Mouse (Mus musculus) hindbrain, embryonic 10.5 days (tissue): ENCODE data around the gene Tjp3. TPM values are rescaled to one million over a fixed set of nuclear protein-coding genes. Genes with fewer than 3 reads are reported as not detected.

Experiments
- DNase-seq: peaks from one replicate; pipeline ENCODE4 v3.0.0-alpha.2; 2017; ENCODE audit warnings: low spot score
- H3K27ac ChIP-seq: fragments of 300-500 bp; sonication (generic); 2 replicates; pipeline ENCODE4 v1.5.1; 2016; ENCODE audit warnings: mild to moderate bottlenecking, moderate library complexity
- H3K27me3 ChIP-seq: fragments of 300-500 bp; sonication (generic); 2 replicates; pipeline ENCODE4 v1.6.1; 2016; ENCODE audit warnings: mild to moderate bottlenecking; ENCODE audit not compliant: poor library complexity, insufficient read depth, severe bottlenecking
- H3K36me3 ChIP-seq: fragments of 300-500 bp; sonication (generic); 2 replicates; pipeline ENCODE4 v1.6.1; 2016; ENCODE audit warnings: mild to moderate bottlenecking, moderate library complexity
- H3K4me1 ChIP-seq: fragments of 300-500 bp; sonication (generic); replicated peaks from 2 replicates; pipeline ENCODE4 v1.6.1; 2016; ENCODE audit warnings: mild to moderate bottlenecking
- H3K4me3 ChIP-seq: fragments of 300-500 bp; sonication (generic); 2 replicates; pipeline ENCODE4 v1.5.1; 2016; ENCODE audit warnings: mild to moderate bottlenecking, moderate library complexity
- H3K9me3 ChIP-seq: fragments of 300-500 bp; sonication (generic); 2 replicates; pipeline ENCODE4 v1.6.1; 2016; ENCODE audit warnings: mild to moderate bottlenecking, moderate library complexity
- WGBS: fragments of 180-500 bp; shearing (Covaris S2); methylation state at CpG from one replicate; pipeline ENCODE4 v1.1.7; 2016; 5-methylcytosine and 5-hydroxymethylcytosine counted together
- polyA plus RNA-seq: library from polyadenylated mRNA; unstranded; fragments of >200 nt; fragmentation: Nextera tagmentation; extraction: Ambion mirVana; gene quantifications from 2 replicates; pipeline ENCODE4 v1.2.1, GENCODE M21; 2016

Tjp3 gene
- polyA plus RNA-seq, result 7.0 and 9.0 TPM in 2 replicates

DNA sequence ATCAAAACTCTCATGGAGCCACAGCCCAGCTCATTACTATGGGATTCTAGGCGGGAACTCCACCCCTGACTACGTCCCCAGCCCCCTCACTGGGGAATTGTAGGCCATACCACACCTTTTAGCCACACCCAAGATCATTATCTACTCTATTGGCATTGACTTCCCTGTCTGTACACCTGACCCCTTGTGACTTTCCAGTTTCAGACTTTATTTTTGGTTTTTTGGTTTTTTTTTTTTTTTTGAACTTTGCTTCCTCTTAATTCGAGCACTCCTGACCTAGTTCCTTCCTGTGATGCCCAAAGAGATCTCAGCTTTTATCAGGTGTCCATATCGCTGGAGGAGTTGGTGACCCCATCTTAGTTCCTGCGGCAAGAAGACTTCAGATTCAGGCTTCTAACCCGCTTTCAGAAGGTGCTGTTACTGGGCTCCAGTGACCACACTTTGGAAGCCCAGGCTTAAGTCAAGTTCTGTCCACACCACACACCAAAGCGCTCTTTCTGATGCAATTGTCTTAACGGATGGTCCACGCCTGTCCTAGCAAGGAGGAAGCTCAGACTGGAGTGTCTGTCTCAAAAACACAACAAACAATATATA lies at the start of gene Tjp3:
Gene Tjp3, minus strand, starts transcription at position 71 of the 594 bp plus-strand sequence.
- Histone ChIP-seq H3K36me3 (0 out of 2 replicates have a peak, but pooled peaks cover 12% of the 10 kb centered on the region), H3K4me1 (peaks cover 36% of the 10 kb centered on the region), H3K9me3 (no peaks in the 10 kb centered on the region), H3K27ac (peak within 1 kb of the TSS; percentile 95), H3K27me3 (peaks cover 48% of the 10 kb centered on the region), H3K4me3 (peak within 1 kb of the TSS; percentile 84)
- DNase-seq, result no peak
- WGBS, result 75% methylated on average over 9 of the region's 9 CpGs

DNA sequence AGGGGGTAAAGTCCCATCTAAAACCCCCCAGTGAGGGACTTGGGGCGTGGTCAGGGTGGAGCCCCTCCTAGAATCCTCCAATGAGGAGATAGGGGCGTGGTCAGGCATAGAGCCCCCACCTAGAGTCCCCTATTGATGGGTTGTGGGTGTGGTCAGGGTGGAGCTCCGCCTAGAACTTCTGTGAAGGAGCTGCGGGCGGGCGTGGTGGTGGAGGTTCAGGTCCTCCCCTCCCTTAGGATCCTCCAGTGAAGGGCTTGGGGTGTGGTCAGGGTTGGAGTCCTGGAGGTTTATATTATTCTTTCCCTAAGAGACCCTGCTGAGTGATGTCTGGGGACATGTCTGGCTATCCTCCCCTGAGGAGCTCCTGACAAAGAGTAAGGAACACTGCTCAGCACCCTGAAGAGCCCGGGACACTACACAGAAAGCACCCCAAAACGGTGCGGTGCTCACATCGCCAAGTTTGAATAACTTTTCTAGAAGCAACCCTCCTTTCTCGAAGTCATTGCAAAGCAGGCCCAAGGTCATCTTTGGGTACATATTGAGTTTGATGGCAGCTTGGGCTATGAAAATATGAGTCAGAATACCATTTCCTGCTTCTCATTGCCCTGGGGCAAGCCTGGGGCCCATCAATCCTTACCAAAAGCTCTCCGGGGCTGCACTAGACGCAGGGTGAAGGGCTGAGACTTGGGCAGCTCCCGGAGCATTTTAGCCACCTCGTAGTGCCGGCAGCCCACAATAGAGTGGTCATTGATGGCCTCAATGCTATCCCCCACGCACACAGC lies 49.4 kb upstream of the Tjp3 start:
- WGBS, result 35% methylated on average over 17 of the region's 17 CpGs

GRCm38 (mm10) chr10:81336558-81336957 lies 45.2 kb upstream of the Tjp3 start:
- Histone ChIP-seq H3K36me3 (no peaks in the 10 kb centered on the region), H3K27ac (peak overlapping the region; percentile 83; the same call in 1 of the 2 replicates), H3K4me3 (no peak overlapping the region), H3K9me3 (no peaks in the 10 kb centered on the region), H3K27me3 (peaks cover 86% of the 10 kb centered on the region), H3K4me1 (peaks cover 61% of the 10 kb centered on the region)
- 93% methylated on average over 4 of the region's 4 CpGs for WGBS
- DNase-seq, result no peak

More for the DNA sequence above, 49.4 kb upstream of the Tjp3 start:
- 0 out of 2 replicates have a peak overlapping the region, but pooled peaks have one; percentile 5 for H3K4me3 ChIP-seq
- H3K36me3 ChIP-seq, result peaks cover 8% of the 10 kb centered on the region
- no peaks in the 10 kb centered on the region for H3K9me3 ChIP-seq
- H3K27ac ChIP-seq, result no peak overlapping the region
- peaks cover 42% of the 10 kb centered on the region for H3K4me1 ChIP-seq
- H3K27me3 ChIP-seq, result peaks cover 89% of the 10 kb centered on the region
- no peak for DNase-seq

DNA sequence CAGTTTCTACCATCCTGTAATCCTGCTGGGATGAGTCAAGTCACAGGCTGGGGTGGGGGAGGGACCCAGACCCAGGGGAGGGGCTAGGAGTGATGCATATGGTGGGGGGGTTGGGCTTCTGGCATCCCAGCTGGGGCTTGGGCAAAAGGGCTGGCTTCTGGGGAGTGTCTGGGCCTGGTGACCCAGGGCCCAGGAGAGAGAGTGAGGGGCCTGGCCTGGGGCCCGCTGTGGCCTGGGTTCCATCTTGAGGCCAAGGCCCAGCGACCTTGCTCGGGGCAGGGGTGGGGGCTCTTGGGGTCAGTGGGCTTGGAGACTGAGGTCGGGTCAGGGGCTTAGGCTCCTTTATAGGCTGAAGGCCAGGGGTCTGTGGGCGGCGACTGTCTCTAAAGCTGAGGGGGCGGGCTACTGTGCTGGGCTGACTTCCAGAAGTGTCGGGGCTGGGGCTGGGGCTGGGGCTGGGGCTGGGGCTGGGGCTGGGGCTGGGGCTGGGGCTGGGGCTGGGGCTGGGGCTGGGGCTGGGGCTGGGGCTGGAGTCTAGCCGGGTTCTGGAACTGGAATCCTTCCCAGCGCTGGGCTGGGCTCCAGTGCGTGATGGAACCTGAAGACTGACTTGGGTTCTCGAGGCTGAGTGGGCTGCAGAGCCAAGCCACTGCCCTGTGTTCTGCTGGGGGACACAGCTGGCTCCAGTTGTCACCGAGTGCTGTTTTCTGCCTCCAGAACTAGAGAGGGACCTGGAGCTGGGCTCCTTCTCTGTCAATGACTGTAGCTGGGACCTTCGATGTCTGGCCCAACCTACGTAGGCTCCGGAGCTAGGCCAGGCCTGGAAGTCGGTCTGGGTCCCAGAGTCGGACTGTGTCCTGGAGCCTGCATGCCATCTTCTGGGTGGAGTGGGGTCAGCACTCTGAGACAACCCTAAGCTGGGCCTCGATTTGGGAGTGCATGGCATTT lies 44.3 kb upstream of the Tjp3 start:
- H3K36me3 ChIP-seq, result no peaks in the 10 kb centered on the region
- H3K27me3 ChIP-seq, result peaks cover 85% of the 10 kb centered on the region
- peaks cover 52% of the 10 kb centered on the region for H3K4me1 ChIP-seq
- H3K27ac ChIP-seq, result peak overlapping the region; percentile 83
- WGBS, result 33% methylated on average over 19 of the region's 19 CpGs
- peak overlapping the region; percentile 27 for H3K4me3 ChIP-seq
- DNase-seq, result peak; percentile 61
- no peaks in the 10 kb centered on the region for H3K9me3 ChIP-seq

DNA sequence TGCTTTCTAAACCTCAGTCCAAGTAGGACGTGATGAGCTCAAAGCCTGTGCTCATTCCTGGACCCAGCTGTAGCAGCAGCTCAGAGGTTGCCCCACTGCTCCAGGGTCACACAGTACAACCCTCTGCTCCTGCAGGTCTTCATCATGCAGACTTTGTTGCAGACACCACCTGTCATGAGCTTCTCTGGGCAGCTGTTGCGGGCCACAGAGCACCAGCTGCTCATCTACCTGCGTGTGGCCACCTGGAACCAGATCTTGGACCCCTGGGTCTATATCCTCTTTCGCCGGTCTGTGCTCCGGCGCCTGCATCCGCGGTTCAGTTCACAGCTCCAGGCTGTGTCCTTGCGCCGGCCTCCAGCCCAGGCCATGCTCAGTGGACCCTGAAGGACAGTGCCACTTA lies 42.9 kb upstream of the Tjp3 start:
- no peak for DNase-seq
- peaks cover 56% of the 10 kb centered on the region for H3K4me1 ChIP-seq
- H3K4me3 ChIP-seq, result no peak overlapping the region; the same call in 1 of the 2 replicates
- 53% methylated on average over 11 of the region's 11 CpGs for WGBS
- H3K9me3 ChIP-seq, result no peaks in the 10 kb centered on the region
- H3K36me3 ChIP-seq, result no peaks in the 10 kb centered on the region
- H3K27me3 ChIP-seq, result peaks cover 77% of the 10 kb centered on the region
- peak overlapping the region; percentile 83; the same call in 1 of the 2 replicates for H3K27ac ChIP-seq

GRCm38 (mm10) chr10:81332277-81332676 lies 40.9 kb upstream of the Tjp3 start:
- Histone ChIP-seq H3K36me3 (peaks cover 17% of the 10 kb centered on the region), H3K4me1 (peaks cover 66% of the 10 kb centered on the region), H3K4me3 (peak overlapping the region; percentile 38), H3K9me3 (no peaks in the 10 kb centered on the region), H3K27ac (peak overlapping the region; percentile 31; the same call in 1 of the 2 replicates), H3K27me3 (peaks cover 60% of the 10 kb centered on the region)
- no peak for DNase-seq
- WGBS, result 10% methylated on average over 29 of the region's 29 CpGs

- H3K4me1 ChIP-seq, result peaks cover 64% of the 10 kb centered on the region
- H3K36me3 ChIP-seq, result peaks cover 40% of the 10 kb centered on the region
- no peaks in the 10 kb centered on the region for H3K9me3 ChIP-seq
- no peak overlapping the region for H3K4me3 ChIP-seq
- no peak for DNase-seq
- peaks cover 44% of the 10 kb centered on the region for H3K27me3 ChIP-seq
- WGBS, result 63% methylated on average over 4 of the region's 4 CpGs
- no peak overlapping the region for H3K27ac ChIP-seq
These were observed 38.6 kb upstream of the Tjp3 start for GRCm38 (mm10) chr10:81330007-81330406.

GRCm38 (mm10) chr10:81329194-81329975 lies 38.0 kb upstream of the Tjp3 start:
- Histone ChIP-seq H3K36me3 (peaks cover 46% of the 10 kb centered on the region), H3K27me3 (peaks cover 38% of the 10 kb centered on the region), H3K27ac (peak overlapping the region; percentile 71; the same call in 1 of the 2 replicates), H3K4me3 (0 out of 2 replicates have a peak overlapping the region, but pooled peaks have one; percentile 0), H3K9me3 (no peaks in the 10 kb centered on the region), H3K4me1 (peaks cover 58% of the 10 kb centered on the region)
- no peak for DNase-seq
- 74% methylated on average over 10 of the region's 10 CpGs for WGBS

GRCm38 (mm10) chr10:81328386-81328785 lies 37.0 kb upstream of the Tjp3 start, which contains the start of gene Tbxa2r:
Tbxa2r (plus strand) TSS chr10:81328731.
- H3K27ac ChIP-seq, result peak within 1 kb of the TSS; percentile 71
- H3K4me3 ChIP-seq, result peak within 1 kb of the TSS; percentile 23
- no peak for DNase-seq
- H3K9me3 ChIP-seq, result no peaks in the 10 kb centered on the region
- peaks cover 56% of the 10 kb centered on the region for H3K36me3 ChIP-seq
- peaks cover 58% of the 10 kb centered on the region for H3K4me1 ChIP-seq
- H3K27me3 ChIP-seq, result peaks cover 28% of the 10 kb centered on the region
- 12% methylated on average over 10 of the region's 10 CpGs for WGBS

GRCm38 (mm10) chr10:81327959-81328358 lies 36.6 kb upstream of the Tjp3 start:
- Histone ChIP-seq H3K9me3 (no peaks in the 10 kb centered on the region), H3K36me3 (peaks cover 60% of the 10 kb centered on the region), H3K4me1 (peaks cover 56% of the 10 kb centered on the region), H3K27me3 (peaks cover 23% of the 10 kb centered on the region), H3K4me3 (peak overlapping the region; percentile 23), H3K27ac (peak overlapping the region; percentile 71)
- no peak for DNase-seq
- WGBS, result 37% methylated on average over 2 of the region's 2 CpGs

DNA sequence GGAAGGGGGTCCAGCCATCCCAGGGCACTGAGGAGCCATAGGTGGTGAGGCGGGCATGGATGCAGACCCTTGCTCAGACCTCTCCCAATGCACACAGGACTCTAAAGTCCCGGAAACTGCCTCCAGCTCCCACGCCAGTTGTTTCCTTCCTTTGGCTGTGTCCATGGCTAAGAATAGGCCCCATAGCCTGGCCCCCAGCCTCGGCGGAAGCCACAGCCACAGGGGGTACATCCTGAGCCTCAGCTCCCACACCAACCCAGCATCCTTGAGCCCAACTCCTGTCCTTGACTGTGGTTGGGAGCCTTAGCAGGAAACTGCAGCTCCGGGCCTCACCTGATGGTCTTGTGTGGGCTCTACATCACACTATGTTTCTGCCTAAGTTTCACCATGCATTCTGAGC lies 35.5 kb upstream of the Tjp3 start:
- Histone ChIP-seq H3K4me3 (no peak overlapping the region), H3K27ac (peak overlapping the region; percentile 50; the same call in 1 of the 2 replicates), H3K9me3 (no peaks in the 10 kb centered on the region), H3K4me1 (peaks cover 58% of the 10 kb centered on the region), H3K36me3 (peaks cover 68% of the 10 kb centered on the region), H3K27me3 (peaks cover 12% of the 10 kb centered on the region)
- 79% methylated on average over 6 of the region's 6 CpGs for WGBS
- DNase-seq, result no peak
